Mouse (Mus musculus) large intestine, adult 2 months (tissue): ENCODE measurements around the gene Cux1. TPM values are rescaled to one million over a fixed set of nuclear protein-coding genes. Genes with fewer than 3 reads are reported as not detected.

Experiments
- DNase-seq: peaks from one replicate; pipeline ENCODE4 v3.0.0-alpha.2; 2012; ENCODE audit warnings: low read depth, low spot score
- WGBS: fragments of 180-500 bp; shearing (Covaris S2); methylation state at CpG from one replicate; pipeline ENCODE4 v1.1.7; 2018; 5-methylcytosine and 5-hydroxymethylcytosine counted together
- polyA plus RNA-seq: library from polyadenylated mRNA; depleted of rRNA; stranded (reverse); fragments of >200 nt; gene quantifications from 2 replicates; pipeline ENCODE4 v1.2.3, GENCODE M21; 2012

Cux1 gene
- polyA plus RNA-seq, 1 experiment = 36.9 TPM

DNA sequence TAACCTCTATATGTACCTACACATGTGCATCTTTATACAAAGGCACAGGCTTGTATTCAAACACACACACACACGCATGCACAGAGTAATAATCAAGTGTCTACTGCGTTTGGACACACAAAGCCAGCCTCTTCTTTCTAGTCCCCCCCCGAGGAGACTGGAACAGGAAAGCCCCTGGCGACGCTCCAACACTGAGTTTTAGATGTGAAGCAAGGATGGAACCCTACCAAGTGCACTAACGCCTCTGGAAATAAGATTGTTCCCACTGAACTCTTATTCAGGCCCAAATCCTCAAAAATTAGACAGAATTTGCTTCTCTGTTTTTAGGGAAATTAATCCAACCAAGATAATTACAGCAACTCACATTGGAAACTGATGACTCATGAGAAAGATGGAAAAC is 212.6 kb downstream of the Cux1 start:
- WGBS = 57% methylated on average over 6 of the region's 6 CpGs
- no peak for DNase-seq

DNA sequence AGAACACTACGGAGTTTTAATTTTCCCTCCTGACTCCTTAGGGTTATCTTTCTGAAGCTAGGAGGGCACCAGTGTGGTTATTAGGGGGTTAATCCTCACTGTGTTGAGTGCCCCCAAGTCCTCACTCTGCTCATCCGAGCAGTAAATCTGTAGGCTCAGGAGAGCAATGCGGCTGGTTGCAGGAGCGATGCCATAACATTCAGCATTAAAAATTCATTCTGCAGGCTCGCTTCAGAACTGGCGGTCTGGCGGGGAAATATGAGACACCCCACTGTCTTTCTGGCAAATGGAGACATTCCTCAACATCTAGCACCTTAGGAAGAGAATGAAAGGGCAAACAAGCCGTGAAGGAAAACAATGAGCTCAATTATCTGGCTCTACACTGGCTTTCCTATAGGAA is 214.2 kb downstream of the Cux1 start:
- 82% methylated on average over 8 of the region's 8 CpGs for WGBS
- no peak for DNase-seq

DNA sequence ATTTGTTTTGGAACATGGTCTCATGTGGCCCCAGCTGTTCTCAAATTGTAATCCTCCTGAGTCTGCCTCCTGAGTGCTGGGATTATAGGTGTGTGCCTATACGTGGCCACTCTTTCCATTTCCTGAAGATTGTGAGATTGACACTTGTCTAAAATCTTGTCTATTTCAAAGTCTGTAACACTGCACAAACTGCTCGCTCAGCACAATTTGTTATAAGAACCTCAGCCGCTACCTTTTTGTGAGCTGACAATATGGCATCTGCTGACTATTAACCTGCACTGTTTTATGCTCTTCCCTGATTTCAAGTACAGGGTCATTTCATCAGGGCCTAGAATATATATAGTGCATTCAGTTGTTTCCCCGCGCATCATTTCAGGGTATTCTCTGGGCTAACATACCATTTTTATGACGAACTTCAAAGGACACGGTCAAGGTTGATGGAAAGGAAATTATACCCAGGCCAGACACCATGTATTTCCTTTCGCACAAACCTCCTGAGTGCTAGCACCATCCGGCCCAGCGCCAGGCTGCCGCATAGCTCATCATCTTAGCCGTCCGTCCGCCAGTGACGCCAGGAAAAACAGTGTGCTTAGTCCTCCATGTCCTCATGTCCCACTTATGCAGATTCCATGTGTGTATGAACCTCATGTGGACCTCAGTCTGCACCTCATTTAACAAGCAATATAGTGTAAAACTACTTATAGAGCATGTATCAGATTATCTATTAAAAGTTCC is 224.0 kb downstream of the Cux1 start:
- WGBS = 91% methylated on average over 15 of the region's 15 CpGs
- DNase-seq = no peak

DNA sequence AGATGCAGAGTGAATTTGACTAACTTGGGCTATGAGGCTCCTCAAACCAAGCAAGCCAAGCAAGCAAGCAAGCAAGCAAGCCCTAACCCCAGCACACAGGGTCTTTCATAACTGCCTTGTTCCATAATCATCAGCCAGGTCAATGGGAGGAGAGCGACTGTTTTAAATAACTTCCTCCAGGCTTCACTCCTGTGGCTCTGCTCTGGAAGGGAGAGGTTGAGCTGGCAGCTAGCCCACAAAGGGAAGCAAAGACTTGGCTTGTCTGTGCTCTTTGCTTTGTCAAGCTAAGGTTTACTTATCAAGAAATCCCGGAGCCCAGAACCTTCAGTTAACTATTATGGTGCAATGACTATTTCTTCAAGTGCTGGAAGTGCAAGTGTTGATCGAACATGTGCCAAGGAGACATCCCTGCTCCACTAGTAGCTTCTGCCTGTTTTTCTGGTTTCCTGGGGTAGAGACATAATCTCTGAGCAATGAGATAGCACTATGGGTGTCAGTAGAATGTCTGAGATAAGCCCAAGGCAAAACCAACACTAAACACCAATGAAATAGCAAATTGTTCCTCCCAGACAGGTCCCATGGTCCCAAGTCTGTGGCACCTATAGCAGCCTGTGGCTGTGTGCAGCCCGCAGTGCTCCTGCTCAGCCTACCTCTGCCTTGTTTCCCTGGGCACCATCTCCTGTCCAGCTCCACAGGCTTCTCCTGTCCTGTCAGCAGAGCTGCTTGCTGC is 230.3 kb downstream of the Cux1 start:
- peak; percentile 50 for DNase-seq
- 39% methylated on average over 4 of the region's 4 CpGs for WGBS

DNA sequence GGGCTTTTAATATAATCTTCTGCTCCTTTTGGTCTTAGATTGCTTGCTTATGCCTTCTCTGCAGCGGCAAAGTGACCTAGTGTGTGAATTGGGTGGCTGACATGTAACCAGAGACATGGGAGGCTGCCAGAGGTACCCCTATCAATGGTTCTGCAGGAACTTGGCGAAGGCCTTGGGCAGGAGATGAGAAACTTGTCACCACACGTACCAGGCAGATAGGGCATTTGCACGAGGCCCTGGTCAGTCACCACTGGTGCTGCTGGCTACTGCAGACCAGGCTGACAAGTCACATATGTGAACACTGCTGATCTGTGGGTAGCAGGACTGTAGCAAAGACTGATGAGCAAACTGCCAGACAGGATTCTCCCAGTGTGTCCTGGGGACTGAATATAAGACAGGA is 231.6 kb downstream of the Cux1 start:
- 96% methylated on average over 4 of the region's 4 CpGs for WGBS

DNA sequence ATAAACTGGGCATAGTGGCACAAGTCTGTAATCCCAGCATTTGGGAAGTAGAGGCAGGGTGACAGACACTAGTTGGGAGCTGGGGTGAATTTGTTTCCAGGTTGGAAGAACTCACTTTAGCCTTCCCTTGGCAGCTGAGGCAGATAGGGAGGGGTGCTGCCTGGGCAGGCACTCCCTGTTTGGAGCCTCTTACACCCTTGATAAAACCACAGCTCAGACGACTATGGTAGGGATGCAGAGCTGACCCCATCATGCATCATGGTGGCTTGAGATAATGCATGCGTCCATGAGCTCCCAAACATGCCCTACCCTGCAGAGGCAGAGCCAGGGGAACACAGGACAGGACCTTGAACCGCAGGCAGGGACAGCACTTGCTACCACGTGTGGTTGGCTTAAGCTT is 232.5 kb downstream of the Cux1 start:
- DNase-seq = no peak
- WGBS = 74% methylated on average over 4 of the region's 4 CpGs

More for the DNA sequence above, 231.6 kb downstream of the Cux1 start:
- no peak for DNase-seq

DNA sequence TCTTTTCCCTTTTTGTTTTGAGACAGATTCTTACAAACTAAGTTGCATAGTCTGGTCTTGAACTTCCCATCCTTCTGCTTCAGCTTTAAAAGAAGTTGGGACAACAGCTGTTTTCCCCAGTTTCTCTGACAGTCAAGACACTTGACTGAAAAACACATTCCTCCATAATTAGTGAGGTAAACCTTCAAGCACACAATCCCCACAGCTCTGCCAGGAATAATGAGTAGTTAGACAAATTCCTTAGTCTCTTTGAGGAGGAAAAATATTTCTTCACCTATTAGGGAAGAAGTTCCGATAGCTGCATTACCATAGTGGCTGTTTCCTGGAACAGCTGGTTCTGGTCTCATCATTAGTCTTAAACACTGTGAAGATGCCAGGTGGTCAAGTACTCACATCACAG is 233.2 kb downstream of the Cux1 start:
- 94% methylated on average over 1 of the region's 1 CpGs for WGBS
- DNase-seq = no peak

DNA sequence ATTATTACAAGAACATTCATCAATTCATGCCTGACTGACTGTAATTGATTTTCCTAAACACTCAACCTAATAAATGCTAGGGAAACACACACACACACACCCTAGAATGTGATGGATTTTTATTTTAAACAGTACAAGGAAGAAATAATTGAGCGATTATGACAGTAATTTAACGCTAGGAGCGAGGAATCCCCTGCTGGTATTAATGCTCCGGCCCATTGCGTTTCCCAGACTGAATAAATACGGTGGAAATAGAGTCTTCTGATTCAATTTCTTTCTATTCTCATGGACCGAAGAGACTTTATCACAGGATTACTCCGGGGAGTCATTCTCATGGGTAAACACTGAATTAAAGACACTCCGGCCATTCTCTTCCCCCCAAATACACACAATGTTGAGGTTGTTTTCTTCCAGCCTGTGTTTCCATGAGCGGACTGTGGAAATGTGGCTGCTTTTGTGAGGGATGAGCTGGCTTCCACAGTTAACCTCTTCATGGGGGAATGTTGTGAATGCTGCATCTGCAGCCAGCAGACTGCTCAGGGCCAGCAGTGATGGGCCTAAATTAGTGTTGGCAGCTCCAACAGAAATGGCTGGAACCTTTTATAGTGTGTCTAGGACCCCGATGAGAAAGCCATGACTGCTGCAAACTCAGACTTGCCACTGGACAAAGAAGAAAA is 234.4 kb downstream of the Cux1 start:
- no peak for DNase-seq
- WGBS = 87% methylated on average over 11 of the region's 11 CpGs

DNA sequence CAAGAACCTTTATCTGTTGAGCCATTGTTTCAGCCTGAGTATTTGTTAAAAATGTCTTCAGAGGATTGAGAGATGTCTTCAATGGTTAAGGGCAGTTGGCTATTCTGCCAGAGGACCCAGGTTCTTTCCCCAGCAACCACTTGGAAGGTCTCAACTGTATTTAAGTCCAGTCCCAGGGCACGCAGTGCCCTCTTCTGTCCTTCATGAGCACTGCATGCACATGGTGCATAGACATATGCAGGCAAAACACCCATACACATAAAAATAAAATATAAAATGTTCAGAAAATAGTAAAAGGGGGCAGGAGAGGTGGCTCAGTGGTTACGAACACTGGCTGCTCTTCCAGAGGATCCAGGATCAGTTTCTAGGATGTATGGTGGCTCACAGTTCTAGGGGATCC is 239.6 kb downstream of the Cux1 start:
- no peak for DNase-seq
- WGBS = 95% methylated on average over 2 of the region's 2 CpGs

DNA sequence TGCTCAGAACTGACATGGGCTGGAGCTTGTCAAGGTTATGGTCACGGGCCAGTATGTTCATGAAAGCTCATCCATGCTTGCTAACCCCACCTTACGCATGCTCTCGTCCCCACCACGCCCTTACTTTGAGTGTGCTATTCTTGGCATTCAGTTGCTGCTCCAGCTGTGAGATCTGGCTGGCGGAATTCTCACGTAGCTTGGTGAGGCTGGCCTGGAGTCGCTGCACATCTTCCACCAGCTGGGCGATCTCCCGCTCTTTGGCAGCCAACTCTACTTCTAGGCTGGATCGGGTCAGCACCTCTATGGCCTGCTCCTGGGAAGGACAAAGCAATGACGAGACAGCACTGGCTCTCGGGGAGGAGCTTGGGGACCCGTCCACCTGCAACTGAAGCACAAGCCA is 240.7 kb downstream of the Cux1 start:
- 84% methylated on average over 13 of the region's 13 CpGs for WGBS
- DNase-seq = no peak

DNA sequence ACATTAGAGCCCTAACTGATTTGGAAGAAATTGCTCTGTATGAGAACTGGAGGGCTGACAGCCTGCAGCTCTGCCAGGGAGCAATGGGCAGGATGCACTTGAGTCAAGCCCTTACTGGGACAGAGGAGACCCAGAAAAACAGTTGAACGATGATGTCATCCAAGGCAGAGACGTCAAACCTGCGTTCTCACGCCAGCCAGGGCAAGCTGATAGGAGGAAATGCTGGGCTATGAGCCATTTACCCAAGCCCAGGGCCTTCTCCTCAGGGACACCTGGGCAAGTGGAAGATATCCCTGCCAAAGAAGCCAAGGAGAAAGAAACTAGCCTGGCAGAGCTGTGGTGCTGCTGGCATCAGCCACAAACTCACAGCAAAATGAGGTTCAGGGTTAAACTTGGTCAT is 242.8 kb downstream of the Cux1 start:
- 60% methylated on average over 4 of the region's 4 CpGs for WGBS

DNA sequence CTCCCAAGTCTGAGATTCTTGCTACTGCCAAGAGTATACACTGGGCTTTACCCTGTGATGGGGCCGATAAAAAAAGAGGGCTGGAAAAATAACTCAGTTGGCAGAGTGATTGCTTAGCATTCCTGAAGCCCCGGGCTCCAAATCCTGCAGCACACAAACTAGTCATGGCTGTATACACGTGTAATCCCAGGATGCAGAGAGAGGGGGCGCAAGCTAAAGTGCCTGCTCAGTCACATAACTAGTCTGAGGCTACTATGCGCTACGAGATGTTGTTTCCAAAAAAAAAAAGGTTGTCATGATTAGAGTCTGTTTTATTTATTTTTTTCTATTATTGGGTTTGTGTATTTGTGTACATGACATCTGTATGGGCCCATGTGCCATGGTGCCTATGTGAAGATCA is 245.9 kb downstream of the Cux1 start:
- 69% methylated on average over 6 of the region's 6 CpGs for WGBS
- DNase-seq = no peak

More for the DNA sequence above, 242.8 kb downstream of the Cux1 start:
- DNase-seq = no peak

DNA sequence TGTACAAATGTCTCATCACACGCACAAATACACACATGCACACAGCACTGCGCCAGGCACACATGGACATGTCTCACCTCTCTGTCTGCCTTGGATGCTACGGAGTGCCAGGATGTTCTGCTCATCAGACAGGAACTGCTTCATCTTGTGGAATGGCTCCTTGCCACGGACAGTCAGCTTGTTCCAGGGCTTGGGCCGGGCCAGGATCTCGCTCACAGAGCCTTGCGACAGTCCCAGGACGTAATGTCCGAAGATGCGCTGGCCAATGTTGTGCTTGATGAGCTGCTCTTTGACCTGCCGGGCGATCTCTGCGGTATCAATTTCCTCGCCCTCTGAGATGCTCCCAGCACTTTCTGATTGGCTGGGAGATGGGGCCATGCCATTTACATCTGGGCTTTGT is 254.7 kb downstream of the Cux1 start:
- 89% methylated on average over 14 of the region's 14 CpGs for WGBS
- DNase-seq = no peak

DNA sequence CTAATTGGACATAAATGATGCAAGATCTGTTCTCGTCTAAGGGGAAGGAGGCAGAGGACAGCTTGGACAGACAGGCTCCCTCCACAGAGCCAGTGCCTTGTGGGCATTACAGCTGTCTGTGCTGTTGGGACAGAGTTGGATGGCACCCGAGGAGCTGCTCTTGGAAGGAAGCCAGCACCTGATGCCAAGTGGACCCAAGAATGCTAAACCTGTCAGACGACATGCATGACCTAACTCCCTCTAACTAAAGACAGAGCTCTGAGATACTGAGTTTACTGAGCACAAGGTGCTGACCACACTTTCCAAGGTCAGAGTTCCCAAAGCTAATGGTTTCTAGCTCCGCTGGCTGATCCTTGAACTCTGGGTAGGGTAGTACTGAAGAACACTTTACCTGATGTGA is 255.1 kb downstream of the Cux1 start:
- WGBS = 32% methylated on average over 4 of the region's 4 CpGs
- no peak for DNase-seq

DNA sequence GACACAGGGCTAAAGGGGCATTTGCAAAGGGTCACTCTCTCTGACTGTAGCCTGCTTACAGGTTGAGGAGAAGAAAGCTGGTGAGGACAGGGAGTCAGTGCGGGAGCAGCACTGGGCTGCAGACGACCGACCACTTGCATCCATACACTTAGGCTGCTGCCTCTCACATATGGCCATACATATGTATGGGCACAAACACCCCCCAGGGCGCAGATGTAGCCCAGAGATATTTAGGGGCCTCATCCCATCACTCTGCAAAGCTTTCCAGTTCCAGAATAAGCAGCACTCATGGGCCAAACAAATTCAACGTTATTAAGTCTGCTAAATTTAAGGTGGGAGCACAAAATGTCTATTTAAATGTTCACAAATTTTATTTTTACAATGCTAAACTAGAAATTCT is 261.0 kb downstream of the Cux1 start:
- WGBS = 92% methylated on average over 5 of the region's 5 CpGs
- no peak for DNase-seq

DNA sequence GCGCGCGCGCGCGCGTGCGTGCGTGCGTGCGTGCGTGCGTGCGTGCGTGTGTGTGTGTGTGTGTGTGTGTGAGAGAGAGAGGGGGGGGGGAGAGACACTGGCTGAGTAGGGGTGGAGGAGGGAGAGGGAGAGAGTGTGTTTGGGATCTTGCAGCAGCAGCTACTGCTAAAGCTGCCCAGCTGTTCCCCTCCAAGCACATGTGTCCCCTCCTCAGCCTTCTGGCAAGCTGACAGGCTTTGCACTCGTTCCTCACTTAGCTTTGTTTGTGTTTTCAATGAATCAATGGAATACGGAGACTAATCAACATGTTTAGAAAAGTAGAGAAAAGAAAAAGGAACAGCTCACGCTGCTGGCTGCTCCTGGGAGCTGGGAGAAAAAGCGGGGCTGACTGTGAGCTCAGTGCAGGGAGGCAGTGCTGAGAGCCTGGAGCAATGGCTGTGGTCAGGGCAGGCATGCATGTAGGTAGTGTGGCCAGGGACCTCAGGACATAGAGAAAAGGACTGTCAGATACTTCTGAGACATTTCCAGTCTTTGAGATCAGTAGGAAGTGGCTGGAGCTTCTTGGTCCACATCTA is 263.8 kb downstream of the Cux1 start:
- WGBS = 82% methylated on average over 19 of the region's 19 CpGs
- no peak for DNase-seq

DNA sequence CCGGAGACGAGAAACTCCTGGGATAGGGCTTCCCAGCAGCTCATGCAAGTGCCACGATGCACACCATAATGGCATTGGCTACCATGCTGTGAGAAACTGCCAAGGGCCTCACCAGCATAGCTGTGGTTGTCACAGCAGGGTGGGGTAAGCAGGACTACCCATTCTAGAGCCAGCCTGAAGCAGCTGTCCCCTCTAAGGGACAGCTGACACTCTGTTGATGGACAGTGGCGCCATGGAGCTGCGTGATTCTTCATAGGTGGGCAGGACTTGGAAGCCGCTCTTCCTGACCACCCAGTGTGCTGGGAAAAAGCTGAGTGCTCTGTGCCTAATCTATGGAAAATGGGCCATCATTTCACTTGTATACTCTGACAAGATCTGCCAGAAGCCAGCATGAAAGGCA is 266.4 kb downstream of the Cux1 start:
- WGBS = 94% methylated on average over 6 of the region's 6 CpGs

DNA sequence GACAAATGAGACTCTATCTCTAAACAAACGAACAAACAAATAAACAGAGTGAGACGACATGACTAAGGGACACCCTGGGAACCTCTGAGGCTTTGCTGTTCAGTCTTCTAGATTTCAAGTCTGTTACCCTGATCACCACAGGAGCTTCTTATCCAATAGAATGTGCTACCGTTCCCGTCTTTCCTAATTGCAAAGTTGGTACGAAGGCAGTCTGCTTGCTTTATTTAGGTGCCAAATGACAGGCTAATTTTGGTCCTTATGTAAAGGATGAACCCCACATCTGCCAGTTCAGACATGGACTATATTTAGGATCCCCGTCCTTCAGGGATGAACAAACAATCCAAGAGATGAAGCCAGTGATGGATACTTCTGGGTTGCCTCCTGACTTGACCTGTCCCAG is 269.6 kb downstream of the Cux1 start:
- DNase-seq = no peak
- 84% methylated on average over 6 of the region's 6 CpGs for WGBS

More for the DNA sequence above, 266.4 kb downstream of the Cux1 start:
- DNase-seq = no peak

DNA sequence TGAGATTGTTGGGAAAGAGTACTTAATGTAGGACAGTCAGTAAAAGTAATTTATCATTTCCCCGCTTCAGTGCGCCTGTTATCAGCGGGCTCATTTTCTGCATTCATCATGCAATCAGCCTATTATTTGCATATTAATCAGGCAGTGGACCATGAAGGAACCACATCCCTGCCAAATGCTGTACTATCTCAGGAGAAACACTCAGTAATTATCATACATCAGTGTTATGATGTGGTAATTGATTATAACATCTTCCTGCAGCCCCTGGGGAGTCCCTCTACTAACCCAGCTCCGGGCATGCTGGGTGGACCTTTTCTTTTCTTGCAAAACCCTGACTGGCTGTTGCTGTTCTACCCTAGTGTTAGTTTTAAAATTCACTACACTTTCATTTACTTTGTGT is 270.4 kb downstream of the Cux1 start:
- DNase-seq = no peak
- WGBS = 96% methylated on average over 4 of the region's 4 CpGs

DNA sequence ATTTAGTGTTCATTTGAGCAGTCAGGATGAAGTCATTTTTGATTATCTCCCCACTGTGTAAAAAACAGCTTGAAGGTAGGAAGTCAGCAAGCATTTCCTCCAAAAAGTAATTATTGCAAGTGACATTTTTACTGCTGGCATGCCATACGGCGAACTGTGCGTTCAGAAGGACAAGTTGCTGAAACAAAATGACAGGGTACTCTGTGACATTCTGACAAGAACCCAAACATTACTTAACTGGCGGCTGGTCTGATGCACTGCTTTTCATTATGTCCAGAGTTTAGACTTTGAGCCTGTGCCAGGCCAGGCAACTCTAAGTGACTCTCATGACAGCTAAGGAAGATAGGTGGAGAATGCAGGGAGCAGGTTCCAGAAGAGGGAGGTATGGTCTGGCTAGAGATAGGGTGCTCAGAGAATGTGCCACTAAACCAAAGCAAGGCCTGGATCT is 274.3 kb downstream of the Cux1 start:
- DNase-seq = no peak
- 55% methylated on average over 4 of the region's 4 CpGs for WGBS
